9 mouse cellular contexts compared by ENCODE assay signal in genomic region chr8:83089336-83089986, GRCm38 (mm10).
A peak's percentile ranks its signal among the peaks of the same experiment; 100 is the strongest.
DNase-seq lines count a peak whose midpoint lies in the region; ATAC-seq and TF ChIP-seq lines count a peak whose summit lies in the region.
"Had no signal": no experiment of that assay in that cellular context is flagged by ENCODE, and none has a peak within 500 bp of the region (broad histone marks: within the 10 kb centered on the region; RNA-seq: fewer than 3 reads in every experiment).

No protein-coding gene starts in this region.

- no peaks in the 10 kb centered on the region for H3K4me1 ChIP-seq in heart, embryonic 11.5 days (ENCODE audit: control insufficient read depth, insufficient read depth, low read length)
- H3K4me1 ChIP-seq in kidney, postnatal 0 days (replicated peaks; ENCODE audit: insufficient read depth, low read length), result no peaks in the 10 kb centered on the region
- H3K4me1 ChIP-seq in liver, embryonic 11.5 days (replicated peaks; ENCODE audit: control insufficient read depth, insufficient read depth, low read length), result no peaks in the 10 kb centered on the region
- H3K4me1 ChIP-seq: stomach, embryonic 15.5 days had no signal

- no peak overlapping the region for H3K27ac ChIP-seq in heart, embryonic 11.5 days (ENCODE audit: low read depth, low read length)
- no peak overlapping the region for H3K27ac ChIP-seq in kidney, postnatal 0 days
- H3K27ac ChIP-seq in liver, embryonic 11.5 days (ENCODE audit: low read depth, low read length), result no peak overlapping the region
- H3K27ac ChIP-seq: stomach, embryonic 15.5 days had no signal

- no peak overlapping the region for H3K4me3 ChIP-seq in heart, embryonic 11.5 days (ENCODE audit: low read depth, low read length)
- no peak overlapping the region for H3K4me3 ChIP-seq in kidney, postnatal 0 days (replicated peaks; ENCODE audit: low read depth, low read length)
- no peak overlapping the region for H3K4me3 ChIP-seq in liver, embryonic 11.5 days (ENCODE audit: low read depth, low read length)
- H3K4me3 ChIP-seq: stomach, embryonic 15.5 days had no signal

- no peak overlapping the region for H3K9ac ChIP-seq in heart, embryonic 11.5 days (ENCODE audit: low read depth, low read length)
- no peak overlapping the region for H3K9ac ChIP-seq in kidney, postnatal 0 days (ENCODE audit: low read depth, low read length)
- no peak overlapping the region for H3K9ac ChIP-seq in liver, embryonic 11.5 days (ENCODE audit: low read depth, low read length)
- H3K9ac ChIP-seq: stomach, embryonic 15.5 days had no signal

- no peak for ATAC-seq in heart, embryonic 11.5 days (replicated peaks; ENCODE audit: insufficient number of reproducible peaks, low FRiP score, low TSS enrichment)
- ATAC-seq in kidney, postnatal 0 days (replicated peaks; ENCODE audit: low FRiP score, low read depth), result 0 out of 2 replicates have a peak, but pooled peaks have one; percentile 17
- no peak for ATAC-seq in liver, embryonic 11.5 days (replicated peaks; ENCODE audit: low FRiP score)

- peak; percentile 96 for DNase-seq in heart, adult 11 months
- DNase-seq in cerebellum, postnatal 25 days, result peak; percentile 87 to 93
- DNase-seq in gastrocnemius, postnatal 25 days, result peak; percentile 42
- DNase-seq in kidney, postnatal 0 days (ENCODE audit: low spot score), result peak; percentile 91
- DNase-seq in liver, embryonic 11.5 days (ENCODE audit: low spot score), result peak; percentile 68
- peak; percentile 89 for DNase-seq in neural tube, embryonic 10.5 days (ENCODE audit: extremely low spot score, low spot score)
- peak; percentile 85 for DNase-seq in telencephalon, adult 2 months (ENCODE audit: low read depth, low spot score)

- peak; percentile 92 for TF ChIP-seq CTCF in kidney, postnatal 0 days (IDR thresholded peaks at IDR 0.05; ENCODE audit: low read depth)

- H3K36me3 ChIP-seq in heart, embryonic 11.5 days (ENCODE audit: control insufficient read depth, insufficient read depth, low read length), result no peaks in the 10 kb centered on the region
- H3K36me3 ChIP-seq in kidney, postnatal 0 days (ENCODE audit: insufficient read depth, low read length), result no peaks in the 10 kb centered on the region
- H3K36me3 ChIP-seq in liver, embryonic 11.5 days (ENCODE audit: control insufficient read depth, insufficient read depth, low read length), result no peaks in the 10 kb centered on the region
- H3K36me3 ChIP-seq: stomach, embryonic 15.5 days had no signal

- H3K4me2 ChIP-seq in heart, embryonic 11.5 days, result no peak overlapping the region
- H3K4me2 ChIP-seq in kidney, postnatal 0 days (ENCODE audit: low read length), result no peak overlapping the region
- no peak overlapping the region for H3K4me2 ChIP-seq in liver, embryonic 11.5 days
- H3K4me2 ChIP-seq: stomach, embryonic 15.5 days had no signal

- no peaks in the 10 kb centered on the region for H3K27me3 ChIP-seq in heart, embryonic 11.5 days (ENCODE audit: control insufficient read depth, insufficient read depth, low read length)
- no peaks in the 10 kb centered on the region for H3K27me3 ChIP-seq in kidney, postnatal 0 days (ENCODE audit: insufficient read depth, low read length)
- no peaks in the 10 kb centered on the region for H3K27me3 ChIP-seq in liver, embryonic 11.5 days (replicated peaks; ENCODE audit: control insufficient read depth, insufficient read depth, low read length)
- H3K27me3 ChIP-seq: stomach, embryonic 15.5 days had no signal

- 28% methylated on average over 10 of the region's 10 CpGs for WGBS in heart, embryonic 11.5 days (ENCODE audit: insufficient replicate concordance)
- 29% methylated on average over 10 of the region's 10 CpGs for WGBS in kidney, postnatal 0 days
- 20% methylated on average over 10 of the region's 10 CpGs for WGBS in liver, embryonic 11.5 days

- H3K9me3 ChIP-seq in heart, embryonic 11.5 days (replicated peaks; ENCODE audit: control insufficient read depth, low read length), result no peaks in the 10 kb centered on the region
- H3K9me3 ChIP-seq in kidney, postnatal 0 days (replicated peaks; ENCODE audit: low read length), result no peaks in the 10 kb centered on the region
- no peaks in the 10 kb centered on the region for H3K9me3 ChIP-seq in liver, embryonic 11.5 days (ENCODE audit: control insufficient read depth, low read length)
- H3K9me3 ChIP-seq: stomach, embryonic 15.5 days had no signal

Comparison
In these comparisons a context has a peak if more than half of its experiments do, and no peak if none do; other contexts are left out.
1. DNase-seq: peak in every context shown above with its lines; median percentile 96 in heart, adult 11 months; 91 in kidney, postnatal 0 days; 90 in cerebellum, postnatal 25 days; 89 in neural tube, embryonic 10.5 days; 85 in telencephalon, adult 2 months; 68 in liver, embryonic 11.5 days; 42 in gastrocnemius, postnatal 25 days.